Mouse (Mus musculus) yolk sac, embryonic 10.5 days (tissue): ENCODE results near the gene Gm9045.
A peak's percentile ranks its signal among the peaks of the same experiment; 100 is the strongest.
"Not testable (repeated sequence)": the region's sequence is repeated elsewhere in the genome, so short reads cannot be mapped to it uniquely, and the experiment has no call there.

Source experiments
- DNase-seq: peaks from one replicate; pipeline ENCODE4 v3.0.0-alpha.2; 2017; ENCODE audit warnings: low spot score

The Gm9045 gene

GRCm38 (mm10) chr10:118337731-118338130, at the start of gene Gm9045:
TSS of gene Gm9045 (minus strand) at chr10:118337831.
- not testable (repeated sequence) for DNase-seq

- peak; percentile 70 for DNase-seq
These were observed 32.8 kb upstream of the Gm9045 start for GRCm38 (mm10) chr10:118370443-118370842.

GRCm38 (mm10) chr10:118369518-118369917, 31.9 kb upstream of the Gm9045 start:
- no peak for DNase-seq

- not testable (repeated sequence) for DNase-seq
These were observed 16.4 kb upstream of the Gm9045 start, which contains the start of gene Gm9049 for GRCm38 (mm10) chr10:118354005-118354404. TSS of gene Gm9049 (minus strand) at chr10:118354105.

- DNase-seq: not testable (repeated sequence)
These were observed 10.9 kb upstream of the Gm9045 start, which contains the start of gene Gm9048 for GRCm38 (mm10) chr10:118348579-118348978. TSS of gene Gm9048 (minus strand) at chr10:118348679.

GRCm38 (mm10) chr10:118343155-118343554, 5.5 kb upstream of the Gm9045 start, which contains the start of gene Gm9046:
TSS of gene Gm9046 (minus strand) at chr10:118343255.
- DNase-seq: not testable (repeated sequence)

GRCm38 (mm10) chr10:118332308-118332707, 5.3 kb downstream of the Gm9045 start, which contains the start of gene Gm9044:
TSS of gene Gm9044 (minus strand) at chr10:118332408.
- DNase-seq: not testable (repeated sequence)

- DNase-seq: not testable (repeated sequence)
These were observed 10.8 kb downstream of the Gm9045 start, which contains the start of gene Gm9040 for GRCm38 (mm10) chr10:118326869-118327268. TSS of gene Gm9040 (minus strand) at chr10:118326969.

- DNase-seq: no peak
These were observed 18.6 kb downstream of the Gm9045 start for GRCm38 (mm10) chr10:118319024-118319423.

- not testable (repeated sequence) for DNase-seq
These were observed 35.5 kb downstream of the Gm9045 start for GRCm38 (mm10) chr10:118302133-118302532.

GRCm38 (mm10) chr10:118294938-118295337, 42.7 kb downstream of the Gm9045 start, which contains the start of gene Iltifb:
TSS of gene Iltifb (minus strand) at chr10:118295038.
- DNase-seq: no peak
